Mouse (Mus musculus): ENCODE results near the gene Cox8b. TPM values are rescaled to one million over a fixed set of nuclear protein-coding genes. Genes with fewer than 3 reads are reported as not detected.
A peak's percentile ranks its signal among the peaks of the same experiment; 100 is the strongest.

Gene Cox8b
- polyA plus RNA-seq, 1 experiment from 2014 or later: not detected

DNA sequence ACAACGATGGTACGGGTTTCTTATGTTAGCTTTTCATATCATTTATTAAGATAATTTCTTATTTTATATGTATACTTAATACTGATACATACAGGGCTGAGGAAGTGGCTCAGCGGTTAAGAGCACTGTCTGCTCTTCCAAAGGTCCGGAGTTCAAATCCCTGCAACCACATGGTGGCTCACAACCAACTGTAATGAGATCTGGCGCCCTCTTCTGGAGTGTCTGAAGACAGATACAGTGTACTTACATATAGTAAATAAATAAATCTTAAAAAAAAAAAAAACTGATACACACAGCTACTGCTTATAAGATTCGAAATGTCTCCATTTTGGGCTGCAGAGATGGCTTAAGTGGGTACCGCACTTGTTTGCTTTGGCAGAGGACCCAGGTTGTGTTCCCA is 7.5 kb upstream of the Cox8b start:
- H3K9me3 ChIP-seq (ENCODE audit: control insufficient read depth, low read length): no peaks in the 10 kb centered on the region
- H3K4me1 ChIP-seq (ENCODE audit: control insufficient read depth, insufficient read depth, low read length): no peaks in the 10 kb centered on the region
- no peak overlapping the region for H3K4me3 ChIP-seq (ENCODE audit: low read length)
- no peaks in the 10 kb centered on the region for H3K27me3 ChIP-seq (ENCODE audit: control insufficient read depth, insufficient read depth, low read length)
- H3K36me3 ChIP-seq (ENCODE audit: control insufficient read depth, insufficient read depth, low read length): no peaks in the 10 kb centered on the region
- H3K9ac ChIP-seq (ENCODE audit: low read depth, low read length): no peak overlapping the region
- 91% methylated on average over 7 of the region's 7 CpGs for WGBS
- no peak for ATAC-seq (ENCODE audit: low FRiP score, low TSS enrichment)
- no peak overlapping the region for H3K27ac ChIP-seq (ENCODE audit: low read depth, low read length)
- no peak overlapping the region for H3K4me2 ChIP-seq (replicated peaks; ENCODE audit: low read depth, low read length)

DNA sequence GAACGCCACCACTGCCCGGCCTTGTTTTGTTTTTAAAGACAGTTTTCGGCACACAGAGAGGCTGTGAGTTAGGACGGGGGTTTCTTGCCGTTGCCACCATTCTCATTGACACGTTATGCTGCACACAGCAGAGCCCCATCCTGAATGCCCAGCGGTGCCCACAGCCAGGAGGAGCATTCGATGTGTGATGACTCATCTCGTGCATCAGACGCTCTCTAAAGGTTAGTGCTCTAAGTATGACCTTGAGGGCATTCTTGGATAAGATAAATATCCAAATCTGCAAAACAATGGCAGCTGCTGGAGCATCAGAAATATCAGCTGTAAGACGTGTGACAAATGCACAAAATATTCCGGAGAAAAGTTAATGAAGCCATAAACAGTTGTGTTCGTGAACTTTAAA is 6.9 kb upstream of the Cox8b start:
- Histone ChIP-seq H3K36me3 (ENCODE audit: control insufficient read depth, insufficient read depth, low read length) (no peaks in the 10 kb centered on the region), H3K9ac (ENCODE audit: low read depth, low read length) (no peak overlapping the region), H3K4me1 (ENCODE audit: control insufficient read depth, insufficient read depth, low read length) (no peaks in the 10 kb centered on the region), H3K4me3 (ENCODE audit: low read length) (no peak overlapping the region), H3K27ac (ENCODE audit: low read depth, low read length) (no peak overlapping the region), H3K4me2 (replicated peaks; ENCODE audit: low read depth, low read length) (no peak overlapping the region), H3K27me3 (ENCODE audit: control insufficient read depth, insufficient read depth, low read length) (no peaks in the 10 kb centered on the region), H3K9me3 (ENCODE audit: control insufficient read depth, low read length) (no peaks in the 10 kb centered on the region)
- ATAC-seq (ENCODE audit: low FRiP score, low TSS enrichment): no peak
- 78% methylated on average over 13 of the region's 13 CpGs for WGBS

DNA sequence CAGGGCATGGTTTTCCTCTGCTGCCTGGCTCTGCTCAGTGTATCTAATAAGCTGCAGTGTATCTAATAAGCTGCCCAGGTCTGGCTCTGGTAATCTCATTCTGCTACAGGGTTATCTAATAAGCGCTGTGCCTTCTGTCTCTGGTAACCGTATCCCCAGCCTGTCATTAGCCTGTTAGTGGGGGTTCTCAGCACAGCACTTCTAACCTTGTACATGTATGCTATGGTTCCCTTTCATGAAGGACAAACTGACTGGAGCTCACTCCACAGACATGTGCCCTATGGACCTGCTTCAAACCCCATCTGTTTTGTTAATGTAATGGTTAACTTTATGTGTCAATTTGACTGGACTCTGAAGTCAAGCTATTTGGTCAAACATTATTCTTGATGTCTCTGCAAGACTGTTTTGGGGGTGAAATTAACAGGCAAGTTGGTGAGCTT is 5.4 kb upstream of the Cox8b start:
- no peak for ATAC-seq (ENCODE audit: low FRiP score, low TSS enrichment)
- Histone ChIP-seq H3K27ac (ENCODE audit: low read depth, low read length) (no peak overlapping the region), H3K9ac (ENCODE audit: low read depth, low read length) (no peak overlapping the region), H3K4me1 (ENCODE audit: control insufficient read depth, insufficient read depth, low read length) (no peaks in the 10 kb centered on the region), H3K27me3 (ENCODE audit: control insufficient read depth, insufficient read depth, low read length) (no peaks in the 10 kb centered on the region), H3K4me3 (ENCODE audit: low read length) (no peak overlapping the region), H3K36me3 (ENCODE audit: control insufficient read depth, insufficient read depth, low read length) (no peaks in the 10 kb centered on the region), H3K4me2 (replicated peaks; ENCODE audit: low read depth, low read length) (no peak overlapping the region), H3K9me3 (ENCODE audit: control insufficient read depth, low read length) (no peaks in the 10 kb centered on the region)
- 84% methylated on average over 2 of the region's 2 CpGs for WGBS

DNA sequence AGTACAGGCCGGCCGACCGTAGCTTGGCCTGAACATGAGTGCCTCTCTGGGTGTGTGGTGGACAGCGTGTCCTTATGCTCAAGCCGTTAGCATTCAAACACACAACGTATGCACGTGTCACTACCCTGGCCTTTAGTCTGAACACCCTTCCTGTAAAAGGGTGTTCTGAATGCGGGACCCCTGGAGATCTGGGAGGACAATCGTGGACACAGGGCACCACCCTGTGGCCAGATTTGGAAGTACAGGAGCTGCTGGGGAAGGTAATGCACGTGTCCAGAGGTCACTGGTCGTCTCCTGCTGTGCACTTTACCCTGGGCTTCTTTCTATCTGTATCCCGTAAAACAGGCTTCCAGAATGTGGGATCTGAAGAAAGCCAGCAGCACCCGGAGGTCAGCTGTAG is 3.0 kb upstream of the Cox8b start:
- peak; percentile 70 for ATAC-seq (ENCODE audit: low FRiP score, low TSS enrichment)
- H3K4me2 ChIP-seq (replicated peaks; ENCODE audit: low read depth, low read length): no peak overlapping the region
- 23% methylated on average over 13 of the region's 13 CpGs for WGBS
- H3K9ac ChIP-seq (ENCODE audit: low read depth, low read length): 0 out of 2 replicates have a peak overlapping the region, but pooled peaks have one; percentile 28
- peaks cover 14% of the 10 kb centered on the region for H3K36me3 ChIP-seq (ENCODE audit: control insufficient read depth, insufficient read depth, low read length)
- no peak overlapping the region for H3K27ac ChIP-seq (ENCODE audit: low read depth, low read length)
- H3K27me3 ChIP-seq (ENCODE audit: control insufficient read depth, insufficient read depth, low read length): no peaks in the 10 kb centered on the region
- H3K9me3 ChIP-seq (ENCODE audit: control insufficient read depth, low read length): no peaks in the 10 kb centered on the region
- H3K4me1 ChIP-seq (ENCODE audit: control insufficient read depth, insufficient read depth, low read length): no peaks in the 10 kb centered on the region
- no peak overlapping the region for H3K4me3 ChIP-seq (ENCODE audit: low read length)

DNA sequence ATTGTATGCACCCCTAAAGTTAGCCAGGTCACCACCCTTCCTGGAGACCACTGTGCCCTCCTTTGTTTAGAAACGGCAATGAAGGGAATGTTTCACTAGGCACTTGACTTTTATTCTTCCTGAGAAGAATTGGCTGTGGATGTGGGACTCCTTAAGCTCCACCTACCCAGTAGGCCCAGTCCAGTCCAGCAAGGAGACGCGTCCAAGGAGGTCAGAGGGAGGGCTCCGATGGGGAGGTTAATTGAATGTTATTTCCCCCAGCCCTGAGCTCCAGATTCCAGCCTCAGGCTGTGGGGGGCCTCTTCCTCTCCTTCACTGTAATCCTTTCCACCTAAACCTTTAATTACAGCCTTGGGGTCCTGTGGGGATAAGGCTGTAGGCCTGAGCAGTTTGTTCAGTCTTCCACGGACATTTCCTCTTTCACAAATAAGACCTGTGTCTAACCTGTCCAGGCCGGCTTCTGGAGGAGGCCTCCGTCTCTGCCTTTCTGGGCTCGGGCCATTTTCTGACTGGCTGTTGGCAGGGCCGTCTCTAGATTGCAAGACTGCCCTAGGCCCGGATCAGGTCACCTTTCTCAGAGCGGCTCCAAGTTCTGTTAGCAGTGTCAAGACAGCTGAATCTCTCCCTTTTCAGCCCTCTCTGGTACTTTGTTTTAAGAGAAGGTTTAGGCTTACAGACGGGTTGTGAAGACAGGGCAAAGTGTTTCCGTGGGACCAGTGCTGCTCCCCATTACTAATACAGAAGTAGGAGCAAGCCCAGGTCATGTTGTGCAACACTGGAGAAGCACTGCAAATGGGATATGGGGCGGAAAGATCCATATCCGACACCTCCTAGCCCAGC is 2.0 kb upstream of the Cox8b start:
- 0 out of 2 replicates have a peak overlapping the region, but pooled peaks have one; percentile 12 for H3K9ac ChIP-seq (ENCODE audit: low read depth, low read length)
- no peaks in the 10 kb centered on the region for H3K27me3 ChIP-seq (ENCODE audit: control insufficient read depth, insufficient read depth, low read length)
- H3K4me1 ChIP-seq (ENCODE audit: control insufficient read depth, insufficient read depth, low read length): no peaks in the 10 kb centered on the region
- WGBS: 68% methylated on average over 15 of the region's 15 CpGs
- H3K36me3 ChIP-seq (ENCODE audit: control insufficient read depth, insufficient read depth, low read length): peaks cover 24% of the 10 kb centered on the region
- ATAC-seq (ENCODE audit: low FRiP score, low TSS enrichment): no peak
- H3K27ac ChIP-seq (ENCODE audit: low read depth, low read length): no peak overlapping the region
- no peak overlapping the region for H3K4me3 ChIP-seq (ENCODE audit: low read length)
- H3K4me2 ChIP-seq (replicated peaks; ENCODE audit: low read depth, low read length): no peak overlapping the region
- no peaks in the 10 kb centered on the region for H3K9me3 ChIP-seq (ENCODE audit: control insufficient read depth, low read length)

DNA sequence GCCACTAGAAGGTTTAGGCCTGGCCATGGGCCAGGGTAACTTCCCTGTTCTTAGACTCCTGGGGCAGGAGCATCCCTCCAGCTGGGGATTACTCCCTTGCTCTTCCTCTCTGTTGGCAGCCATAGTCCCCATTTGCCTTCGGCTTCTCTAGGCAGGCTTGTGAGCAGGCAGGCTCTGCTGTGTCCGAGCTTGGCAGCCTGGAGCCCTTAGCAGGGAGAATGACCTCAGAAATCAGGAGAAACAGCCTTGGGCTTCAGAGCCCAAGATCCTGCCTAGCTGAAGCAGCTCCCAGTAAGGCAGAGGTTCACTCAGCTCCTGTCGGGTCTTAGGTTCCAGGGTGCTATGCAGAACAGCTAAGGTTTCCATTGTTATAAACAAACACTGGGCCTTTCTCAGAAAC is 1.1 kb downstream of the Cox8b start:
- H3K4me1 ChIP-seq (ENCODE audit: control insufficient read depth, insufficient read depth, low read length): no peaks in the 10 kb centered on the region
- H3K4me2 ChIP-seq (replicated peaks; ENCODE audit: low read depth, low read length): no peak overlapping the region
- H3K9me3 ChIP-seq (ENCODE audit: control insufficient read depth, low read length): no peaks in the 10 kb centered on the region
- ATAC-seq (ENCODE audit: low FRiP score, low TSS enrichment): no peak
- no peaks in the 10 kb centered on the region for H3K27me3 ChIP-seq (ENCODE audit: control insufficient read depth, insufficient read depth, low read length)
- 75% methylated on average over 3 of the region's 3 CpGs for WGBS
- H3K4me3 ChIP-seq (ENCODE audit: low read length): no peak overlapping the region
- peaks cover 39% of the 10 kb centered on the region for H3K36me3 ChIP-seq (ENCODE audit: control insufficient read depth, insufficient read depth, low read length)
- no peak overlapping the region for H3K27ac ChIP-seq (ENCODE audit: low read depth, low read length)
- no peak overlapping the region for H3K9ac ChIP-seq (ENCODE audit: low read depth, low read length)

DNA sequence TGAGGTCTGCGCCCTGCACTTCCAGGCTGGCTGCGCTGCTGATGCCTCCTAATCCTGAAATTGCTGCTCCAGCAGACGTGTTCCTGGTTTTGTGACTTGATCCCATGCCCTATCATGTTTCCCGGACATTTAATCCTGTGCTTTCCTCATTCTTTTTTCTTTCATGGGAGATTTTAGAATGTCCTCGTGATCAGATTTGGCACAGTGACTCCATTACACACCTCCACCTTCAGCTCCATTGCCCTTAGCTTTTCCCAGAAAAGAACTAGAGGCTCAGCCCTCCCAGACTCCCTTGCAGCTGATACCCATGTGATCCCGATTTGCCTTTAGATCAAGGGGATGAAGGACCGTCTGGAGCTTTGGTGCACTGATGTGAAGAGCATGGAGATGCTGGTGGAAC is 2.4 kb downstream of the Cox8b start:
- H3K4me3 ChIP-seq (ENCODE audit: low read length): no peak overlapping the region
- H3K36me3 ChIP-seq (ENCODE audit: control insufficient read depth, insufficient read depth, low read length): peaks cover 50% of the 10 kb centered on the region
- no peaks in the 10 kb centered on the region for H3K9me3 ChIP-seq (ENCODE audit: control insufficient read depth, low read length)
- H3K4me2 ChIP-seq (replicated peaks; ENCODE audit: low read depth, low read length): no peak overlapping the region
- H3K27ac ChIP-seq (ENCODE audit: low read depth, low read length): no peak overlapping the region
- H3K4me1 ChIP-seq (ENCODE audit: control insufficient read depth, insufficient read depth, low read length): no peaks in the 10 kb centered on the region
- no peak for ATAC-seq (ENCODE audit: low FRiP score, low TSS enrichment)
- H3K27me3 ChIP-seq (ENCODE audit: control insufficient read depth, insufficient read depth, low read length): no peaks in the 10 kb centered on the region
- 83% methylated on average over 7 of the region's 7 CpGs for WGBS
- no peak overlapping the region for H3K9ac ChIP-seq (ENCODE audit: low read depth, low read length)

DNA sequence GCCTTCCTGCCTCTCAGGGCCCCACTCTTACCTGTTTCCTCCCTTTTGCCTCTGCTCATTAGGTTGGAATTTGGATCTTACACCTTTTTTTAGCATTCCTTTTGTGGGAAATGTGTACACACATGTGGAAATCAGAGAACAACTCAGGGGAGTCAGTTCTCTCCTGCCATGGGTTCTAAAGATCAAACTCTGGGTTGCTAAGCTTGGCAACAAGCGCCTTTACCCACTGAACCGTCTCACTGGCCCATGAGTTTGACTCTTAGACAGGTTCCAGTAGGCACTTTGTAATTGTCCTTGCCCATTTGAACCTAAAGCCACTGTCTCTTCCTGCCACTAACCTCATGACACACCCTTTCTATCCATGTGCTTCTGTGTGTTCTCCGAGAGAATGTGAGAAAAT is 5.6 kb downstream of the Cox8b start:
- H3K27me3 ChIP-seq (ENCODE audit: control insufficient read depth, insufficient read depth, low read length): no peaks in the 10 kb centered on the region
- no peaks in the 10 kb centered on the region for H3K4me1 ChIP-seq (ENCODE audit: control insufficient read depth, insufficient read depth, low read length)
- no peaks in the 10 kb centered on the region for H3K9me3 ChIP-seq (ENCODE audit: control insufficient read depth, low read length)
- ATAC-seq (ENCODE audit: low FRiP score, low TSS enrichment): no peak
- H3K4me2 ChIP-seq (replicated peaks; ENCODE audit: low read depth, low read length): no peak overlapping the region
- no peak overlapping the region for H3K9ac ChIP-seq (ENCODE audit: low read depth, low read length)
- 95% methylated on average over 3 of the region's 3 CpGs for WGBS
- H3K36me3 ChIP-seq (ENCODE audit: control insufficient read depth, insufficient read depth, low read length): peaks cover 68% of the 10 kb centered on the region
- no peak overlapping the region for H3K4me3 ChIP-seq (ENCODE audit: low read length)
- no peak overlapping the region for H3K27ac ChIP-seq (ENCODE audit: low read depth, low read length)

DNA sequence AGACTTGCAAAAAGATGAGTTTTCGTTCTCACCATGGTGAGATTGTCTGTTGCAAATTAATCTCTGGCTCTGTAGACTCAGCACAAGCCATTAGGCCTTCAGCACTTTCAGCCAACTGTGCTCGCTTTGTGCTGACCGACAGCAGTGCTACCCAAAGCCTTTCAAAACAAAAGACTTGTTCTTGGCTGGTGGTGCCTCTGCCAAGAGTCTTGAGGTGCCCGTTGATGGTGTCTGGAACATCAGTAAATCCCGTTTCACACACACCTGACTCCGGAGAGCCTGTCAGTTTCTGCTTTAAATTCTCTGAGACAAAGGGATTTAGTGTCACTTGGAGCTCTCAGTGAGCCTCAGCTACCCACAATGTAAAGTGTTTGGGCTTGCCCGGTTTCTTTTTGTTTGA is 6.2 kb downstream of the Cox8b start:
- no peak overlapping the region for H3K9ac ChIP-seq (ENCODE audit: low read depth, low read length)
- peaks cover 68% of the 10 kb centered on the region for H3K36me3 ChIP-seq (ENCODE audit: control insufficient read depth, insufficient read depth, low read length)
- no peaks in the 10 kb centered on the region for H3K4me1 ChIP-seq (ENCODE audit: control insufficient read depth, insufficient read depth, low read length)
- no peak overlapping the region for H3K4me3 ChIP-seq (ENCODE audit: low read length)
- H3K4me2 ChIP-seq (replicated peaks; ENCODE audit: low read depth, low read length): no peak overlapping the region
- no peaks in the 10 kb centered on the region for H3K9me3 ChIP-seq (ENCODE audit: control insufficient read depth, low read length)
- no peak overlapping the region for H3K27ac ChIP-seq (ENCODE audit: low read depth, low read length)
- no peaks in the 10 kb centered on the region for H3K27me3 ChIP-seq (ENCODE audit: control insufficient read depth, insufficient read depth, low read length)
- WGBS: 91% methylated on average over 7 of the region's 7 CpGs
- no peak for ATAC-seq (ENCODE audit: low FRiP score, low TSS enrichment)

All from kidney, embryonic 14.5 days (tissue).